Mouse (Mus musculus) brain, embryonic 14.5 days (tissue): Measurements from ENCODE around the gene Ephb1.

Source experiments
- CTCF ChIP-seq: fragments of 200-500 bp; IDR thresholded peaks from 2 replicates; pipeline ENCODE4 v1.5.1; 2012; ENCODE audit warnings: inconsistent platforms, mild to moderate bottlenecking, moderate library complexity, borderline replicate concordance; ENCODE audit not compliant: insufficient read depth, insufficient read length; ENCODE audit errors: extremely low read depth
- POLR2A ChIP-seq: fragments of 200-500 bp; IDR thresholded peaks from 2 replicates; pipeline ENCODE4 v1.6.1; 2012; ENCODE audit warnings: mild to moderate bottlenecking, inconsistent platforms, borderline replicate concordance; ENCODE audit not compliant: poor library complexity, insufficient read depth, insufficient read length, severe bottlenecking; ENCODE audit errors: extremely low read depth

- no peak for TF ChIP-seq CTCF
- no peak for TF ChIP-seq POLR2A
Observed at GRCm38 (mm10) chr9:102330266-102331060, 24.0 kb downstream of the Ephb1 start.
